ENCODE assay signal across 8 mouse cellular contexts in the genomic region with DNA sequence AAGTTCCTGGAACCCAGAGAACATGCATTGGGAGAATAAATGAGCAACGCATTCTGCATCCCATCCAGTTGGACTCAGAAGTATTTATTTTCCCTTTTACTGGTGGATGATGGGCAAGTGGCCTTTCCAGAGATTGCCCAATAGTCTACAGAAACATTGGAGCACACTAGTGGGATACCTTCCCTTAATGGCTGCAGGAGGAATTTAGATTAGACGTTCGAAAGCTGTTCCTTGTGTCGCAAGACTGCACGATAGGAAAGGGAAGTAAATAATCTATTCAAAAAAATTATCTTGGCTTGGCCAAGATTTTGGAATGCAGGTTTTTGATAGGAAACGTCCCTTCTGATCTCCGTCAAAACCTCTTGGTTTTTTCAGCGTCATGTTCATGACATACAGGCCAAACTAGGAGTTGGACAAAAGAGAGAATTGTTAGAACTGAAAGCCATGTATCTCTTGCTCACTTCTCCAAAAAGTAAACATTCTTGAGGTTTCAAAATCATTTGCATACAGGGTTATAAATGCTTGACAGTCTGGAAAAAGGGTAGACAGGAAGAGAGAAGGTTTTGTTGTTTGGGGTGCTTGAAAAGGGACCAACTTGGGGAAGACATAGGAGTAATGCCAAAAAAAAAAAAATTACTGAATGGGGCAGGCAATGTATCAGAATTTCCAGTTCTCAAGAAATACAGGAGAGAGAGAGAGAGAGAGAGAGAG. TPM values are rescaled to one million over a fixed set of nuclear protein-coding genes. Genes with fewer than 3 reads are reported as not detected.
DNase-seq lines count a peak whose midpoint lies in the region; ATAC-seq and TF ChIP-seq lines count a peak whose summit lies in the region.

No protein-coding gene starts in this region.

- H3K4me3 ChIP-seq in kidney, embryonic 15.5 days (replicated peaks) = peak overlapping the region; percentile 89
- peak overlapping the region; percentile 92 for H3K4me3 ChIP-seq in forebrain, embryonic 14.5 days (ENCODE audit: low read depth, low read length)
- peak overlapping the region; percentile 93; the same call in 1 of the 2 replicates for H3K4me3 ChIP-seq in limb, embryonic 11.5 days (ENCODE audit: low read depth, low read length)
- peak overlapping the region; percentile 94 for H3K4me3 ChIP-seq in midbrain, postnatal 0 days (ENCODE audit: low read depth, low read length)

- H3K9me3 ChIP-seq in kidney, embryonic 15.5 days (replicated peaks) = no peaks in the 10 kb centered on the region
- no peaks in the 10 kb centered on the region for H3K9me3 ChIP-seq in forebrain, embryonic 14.5 days (replicated peaks; ENCODE audit: control insufficient read depth, low read length)
- H3K9me3 ChIP-seq in limb, embryonic 11.5 days (ENCODE audit: control insufficient read depth, low read length) = no peaks in the 10 kb centered on the region
- no peaks in the 10 kb centered on the region for H3K9me3 ChIP-seq in midbrain, postnatal 0 days (ENCODE audit: low read length)

- no peak overlapping the region for H3K9ac ChIP-seq in kidney, embryonic 15.5 days
- peak overlapping the region; percentile 97; the same call in 1 of the 2 replicates for H3K9ac ChIP-seq in forebrain, embryonic 14.5 days (ENCODE audit: low read length)
- no peak overlapping the region for H3K9ac ChIP-seq in limb, embryonic 11.5 days (ENCODE audit: low read length)
- no peak overlapping the region for H3K9ac ChIP-seq in midbrain, postnatal 0 days (replicated peaks; ENCODE audit: low read length, poor library complexity, severe bottlenecking)

- 0 out of 2 replicates have a peak, but pooled peaks cover 3% of the 10 kb centered on the region for H3K27me3 ChIP-seq in kidney, embryonic 15.5 days
- no peaks in the 10 kb centered on the region for H3K27me3 ChIP-seq in forebrain, embryonic 14.5 days (replicated peaks; ENCODE audit: control insufficient read depth, insufficient read depth, low read length)
- H3K27me3 ChIP-seq in limb, embryonic 11.5 days (ENCODE audit: control insufficient read depth, insufficient read depth, low read length) = no peaks in the 10 kb centered on the region
- no peaks in the 10 kb centered on the region for H3K27me3 ChIP-seq in midbrain, postnatal 0 days (ENCODE audit: insufficient read depth, low read length)

- DNase-seq in kidney, postnatal 10 days = no peak
- DNase-seq in forebrain, embryonic 14.5 days (ENCODE audit: low spot score) = no peak
- no peak for DNase-seq in limb, embryonic 11.5 days (ENCODE audit: low spot score)
- no peak for DNase-seq in midbrain, postnatal 0 days (ENCODE audit: low spot score)
- DNase-seq in frontal cortex, postnatal 36 days (ENCODE audit: low spot score in 2 of 2) = no peak
- DNase-seq in adrenal gland, postnatal 36 days = no peak
- no peak for DNase-seq in layer of hippocampus, adult 11-12 months (ENCODE audit: low spot score)

- ATAC-seq in kidney, embryonic 15.5 days (replicated peaks; ENCODE audit: low FRiP score) = no peak
- ATAC-seq in forebrain, embryonic 14.5 days = no peak
- ATAC-seq in limb, embryonic 11.5 days (ENCODE audit: insufficient number of reproducible peaks, low FRiP score, low TSS enrichment, low read depth) = no peak
- ATAC-seq in midbrain, postnatal 0 days (ENCODE audit: low FRiP score) = no peak

- 70% methylated on average over 8 of the region's 8 CpGs for WGBS in kidney, embryonic 15.5 days
- WGBS in forebrain, embryonic 14.5 days = 81% methylated on average over 8 of the region's 8 CpGs
- WGBS in limb, embryonic 11.5 days = 84% methylated on average over 8 of the region's 8 CpGs
- WGBS in midbrain, postnatal 0 days = 80% methylated on average over 8 of the region's 8 CpGs

- peaks cover 4% of the 10 kb centered on the region; the same call in 1 of the 2 replicates for H3K36me3 ChIP-seq in kidney, embryonic 15.5 days
- H3K36me3 ChIP-seq in forebrain, embryonic 14.5 days (ENCODE audit: control insufficient read depth, insufficient read depth, low read length) = no peaks in the 10 kb centered on the region
- peaks cover 2% of the 10 kb centered on the region; the same call in 1 of the 2 replicates for H3K36me3 ChIP-seq in limb, embryonic 11.5 days (ENCODE audit: control insufficient read depth, insufficient read depth, low read length)
- H3K36me3 ChIP-seq in midbrain, postnatal 0 days (ENCODE audit: insufficient read depth, low read length) = no peaks in the 10 kb centered on the region

- no peak for TF ChIP-seq CTCF in midbrain, postnatal 0 days (IDR thresholded peaks at IDR 0.05)

- peak overlapping the region; percentile 100 for H3K27ac ChIP-seq in kidney, embryonic 15.5 days
- no peak overlapping the region for H3K27ac ChIP-seq in forebrain, embryonic 14.5 days (ENCODE audit: low read depth, low read length)
- peak overlapping the region; percentile 99 for H3K27ac ChIP-seq in limb, embryonic 11.5 days (replicated peaks; ENCODE audit: low read depth, low read length)
- H3K27ac ChIP-seq in midbrain, postnatal 0 days (ENCODE audit: low read depth, low read length) = peak overlapping the region; percentile 100

- H3K4me2 ChIP-seq in kidney, embryonic 15.5 days = peak overlapping the region; percentile 81
- H3K4me2 ChIP-seq in forebrain, embryonic 14.5 days (ENCODE audit: low read length) = peak overlapping the region; percentile 58
- peak overlapping the region; percentile 75; the same call in 1 of the 2 replicates for H3K4me2 ChIP-seq in limb, embryonic 11.5 days (ENCODE audit: low read depth, severe bottlenecking)
- peak overlapping the region; percentile 74 for H3K4me2 ChIP-seq in midbrain, postnatal 0 days (ENCODE audit: low read depth, low read length, poor library complexity, severe bottlenecking)

- peaks cover 16% of the 10 kb centered on the region for H3K4me1 ChIP-seq in kidney, embryonic 15.5 days
- H3K4me1 ChIP-seq in forebrain, embryonic 14.5 days (ENCODE audit: control insufficient read depth, insufficient read depth, low read length) = peaks cover 8% of the 10 kb centered on the region
- peaks cover 2% of the 10 kb centered on the region; the same call in 1 of the 2 replicates for H3K4me1 ChIP-seq in limb, embryonic 11.5 days (ENCODE audit: control insufficient read depth, insufficient read depth, low read length)
- H3K4me1 ChIP-seq in midbrain, postnatal 0 days (ENCODE audit: insufficient read depth, low read length) = no peaks in the 10 kb centered on the region

RNA-seq across cellular contexts. Expression of a gene that starts 2.0 kb away (rescaled TPM):
- polyA plus RNA-seq in kidney, embryonic 15.5 days (2015; fragmentation: Nextera tagmentation; extraction: Ambion mirVana) = 76.3 and 77.4 TPM in 2 replicates
- polyA plus RNA-seq in forebrain, embryonic 14.5 days (2014; fragmentation: Nextera tagmentation; extraction: Ambion mirVana) = 50.8 and 62.7 TPM in 2 replicates
- 70.7 and 73.1 TPM in 2 replicates for polyA plus RNA-seq in limb, embryonic 11.5 days (2014; fragmentation: Nextera tagmentation; extraction: Ambion mirVana)
- 72.1 and 107 TPM in 2 replicates for total RNA-seq in midbrain, postnatal 0 days (2014; rRNA removed)
- 44.6 and 48.2 TPM in 2 replicates for polyA plus RNA-seq in midbrain, postnatal 0 days (2015; fragmentation: Nextera tagmentation; extraction: Ambion mirVana)
- total RNA-seq in adrenal gland, postnatal 36 days (2021) = 100 to 1,000 TPM in 1 of 2 experiments, 10 to 100 TPM in 1; 49.3 to 106 TPM
